Mouse (Mus musculus): Measurements from ENCODE around the gene Tmtc2.

Gene Tmtc2

GRCm38 (mm10) chr10:105501736-105502135 lies 72.5 kb downstream of the Tmtc2 start:
- DNase-seq (ENCODE audit: low read depth in 1 of 2, low spot score in 2 of 2): no peak

GRCm38 (mm10) chr10:105500482-105500881 lies 73.8 kb downstream of the Tmtc2 start:
- no peak for DNase-seq (ENCODE audit: low read depth in 1 of 2, low spot score in 2 of 2)

- DNase-seq (ENCODE audit: low read depth in 1 of 2, low spot score in 2 of 2): no peak
Measured at GRCm38 (mm10) chr10:105495248-105495647, 79.0 kb downstream of the Tmtc2 start.

GRCm38 (mm10) chr10:105492485-105492884 lies 81.8 kb downstream of the Tmtc2 start:
- no peak for DNase-seq (ENCODE audit: low read depth in 1 of 2, low spot score in 2 of 2)

GRCm38 (mm10) chr10:105490748-105491147 lies 83.5 kb downstream of the Tmtc2 start:
- DNase-seq (ENCODE audit: low read depth in 1 of 2, low spot score in 2 of 2): no peak

GRCm38 (mm10) chr10:105489970-105490735 lies 84.1 kb downstream of the Tmtc2 start:
- no peak for DNase-seq (ENCODE audit: low read depth in 1 of 2, low spot score in 2 of 2)

- DNase-seq (ENCODE audit: low read depth in 1 of 2, low spot score in 2 of 2): no peak
Measured at GRCm38 (mm10) chr10:105486977-105487376, 87.3 kb downstream of the Tmtc2 start.

GRCm38 (mm10) chr10:105484355-105485094 lies 89.7 kb downstream of the Tmtc2 start:
- no peak for DNase-seq (ENCODE audit: low read depth in 1 of 2, low spot score in 2 of 2)

- no peak for DNase-seq (ENCODE audit: low read depth in 1 of 2, low spot score in 2 of 2)
Measured at GRCm38 (mm10) chr10:105479771-105480170, 94.5 kb downstream of the Tmtc2 start.

GRCm38 (mm10) chr10:105477623-105478238 lies 96.5 kb downstream of the Tmtc2 start:
- DNase-seq (ENCODE audit: low read depth in 1 of 2, low spot score in 2 of 2): no peak

GRCm38 (mm10) chr10:105474162-105474830 lies 100.0 kb downstream of the Tmtc2 start:
- no peak for DNase-seq (ENCODE audit: low read depth in 1 of 2, low spot score in 2 of 2)

GRCm38 (mm10) chr10:105464378-105464777 lies 109.9 kb downstream of the Tmtc2 start:
- no peak for DNase-seq (ENCODE audit: low read depth in 1 of 2, low spot score in 2 of 2)

- DNase-seq (ENCODE audit: low read depth in 1 of 2, low spot score in 2 of 2): no peak
Measured at GRCm38 (mm10) chr10:105453441-105453840, 120.8 kb downstream of the Tmtc2 start.

GRCm38 (mm10) chr10:105447191-105447590 lies 127.1 kb downstream of the Tmtc2 start:
- no peak for DNase-seq (ENCODE audit: low read depth in 1 of 2, low spot score in 2 of 2)

GRCm38 (mm10) chr10:105444309-105444708 lies 129.9 kb downstream of the Tmtc2 start:
- no peak for DNase-seq (ENCODE audit: low read depth in 1 of 2, low spot score in 2 of 2)

- no peak for DNase-seq (ENCODE audit: low read depth in 1 of 2, low spot score in 2 of 2)
Measured at GRCm38 (mm10) chr10:105434879-105435278, 139.4 kb downstream of the Tmtc2 start.

- DNase-seq (ENCODE audit: low read depth in 1 of 2, low spot score in 2 of 2): no peak
Measured at GRCm38 (mm10) chr10:105430885-105431284, 143.4 kb downstream of the Tmtc2 start.

- DNase-seq (ENCODE audit: low read depth in 1 of 2, low spot score in 2 of 2): no peak
Measured at GRCm38 (mm10) chr10:105430232-105430631, 144.0 kb downstream of the Tmtc2 start.

- no peak for DNase-seq (ENCODE audit: low read depth in 1 of 2, low spot score in 2 of 2)
Measured at GRCm38 (mm10) chr10:105428080-105428479, 146.2 kb downstream of the Tmtc2 start.

GRCm38 (mm10) chr10:105427625-105428024 lies 146.6 kb downstream of the Tmtc2 start:
- DNase-seq (ENCODE audit: low read depth in 1 of 2, low spot score in 2 of 2): no peak

- DNase-seq (ENCODE audit: low read depth in 1 of 2, low spot score in 2 of 2): no peak
Measured at GRCm38 (mm10) chr10:105425052-105425451, 149.2 kb downstream of the Tmtc2 start.

Data from monocyte, adult 2 months (primary cell).